Mouse (Mus musculus) ES-E14 (cell line): ENCODE measurements around the gene Ly6c2.

Source experiments
- CHD2 ChIP-seq: IDR thresholded peaks from 2 replicates; pipeline ENCODE4 v1.6.1; 2014; ENCODE audit warnings: mild to moderate bottlenecking, low read depth, low read length, inconsistent platforms
- HCFC1 ChIP-seq: IDR thresholded peaks from 2 replicates; pipeline ENCODE4 v1.6.1; 2012; ENCODE audit warnings: low read length, inconsistent platforms, borderline replicate concordance; ENCODE audit not compliant: insufficient read depth
- MAFK ChIP-seq: IDR thresholded peaks from 2 replicates; pipeline ENCODE4 v1.6.1; 2014; ENCODE audit warnings: mild to moderate bottlenecking, low read depth, low read length, inconsistent platforms; ENCODE audit not compliant: insufficient read depth
- ZC3H11A ChIP-seq: IDR thresholded peaks from 2 replicates; pipeline ENCODE4 v1.6.1; 2012; ENCODE audit warnings: low read depth, mild to moderate bottlenecking, inconsistent platforms, low read length, borderline replicate concordance
- ZNF384 ChIP-seq: IDR thresholded peaks from 2 replicates; pipeline ENCODE4 v1.6.1; 2012; ENCODE audit warnings: low read depth, low read length, inconsistent platforms

- TF ChIP-seq ZNF384 (no peak), HCFC1 (no peak), CHD2 (no peak), ZC3H11A (no peak), MAFK (no peak)
These were observed 43.2 kb upstream of the Ly6c2 start, which contains the start of gene Ly6g for GRCm38 (mm10) chr15:75154940-75155339.
